Mouse (Mus musculus) spleen, adult 2 months (tissue): ENCODE results near the gene Ascl2.

ENCODE experiments used
- CTCF ChIP-seq: fragments of 200-500 bp; IDR thresholded peaks from 2 replicates; pipeline ENCODE4 v1.5.1; 2011; ENCODE audit warnings: mild to moderate bottlenecking, inconsistent platforms; ENCODE audit not compliant: insufficient read depth, insufficient read length, insufficient replicate concordance; ENCODE audit errors: extremely low read depth
- POLR2A ChIP-seq: fragments of 200-500 bp; IDR thresholded peaks from 2 replicates; pipeline ENCODE4 v1.6.1; 2011; ENCODE audit warnings: low read depth, low read length, inconsistent platforms

- no peak for TF ChIP-seq CTCF
- TF ChIP-seq POLR2A, result no peak
Observed at GRCm38 (mm10) chr7:142937631-142938030, 31.4 kb downstream of the Ascl2 start.
